Mouse (Mus musculus) lung, postnatal 0 days (tissue): ENCODE results near the gene 1700030J22Rik. TPM values are rescaled to one million over a fixed set of nuclear protein-coding genes. Genes with fewer than 3 reads are reported as not detected.
A peak's percentile ranks its signal among the peaks of the same experiment; 100 is the strongest.

Source experiments
- ATAC-seq: fragments of 200-750 bp; cut with Nextera tagmentation; 2 replicates; pipeline ENCODE4 v1.8.0; 2017; ENCODE audit warnings: moderate library complexity
- DNase-seq: peaks from one replicate; pipeline ENCODE4 v3.0.0-alpha.2; 2016; ENCODE audit warnings: low spot score
- H3K27ac ChIP-seq: fragments of 300-500 bp; sonication (generic); 2 replicates; pipeline ENCODE4 v1.5.1; 2014; ENCODE audit warnings: antibody characterized with exemption, mild to moderate bottlenecking, low read length, mixed read lengths
- H3K27me3 ChIP-seq: fragments of 300-500 bp; sonication (generic); replicated peaks from 2 replicates; pipeline ENCODE4 v1.6.1; 2014; ENCODE audit warnings: low read length, mixed read lengths; ENCODE audit not compliant: insufficient read depth
- H3K36me3 ChIP-seq: fragments of 300-500 bp; sonication (generic); 2 replicates; pipeline ENCODE4 v1.6.1; 2014; ENCODE audit warnings: low read length, mixed read lengths; ENCODE audit not compliant: insufficient read depth
- H3K4me1 ChIP-seq: fragments of 300-500 bp; sonication (generic); 2 replicates; pipeline ENCODE4 v1.6.1; 2014; ENCODE audit warnings: antibody characterized with exemption, low read depth, low read length, mixed read lengths; ENCODE audit not compliant: insufficient read depth
- H3K4me2 ChIP-seq: fragments of 300-500 bp; sonication (generic); replicated peaks from 2 replicates; pipeline ENCODE4 v1.6.1; 2014; ENCODE audit warnings: low read depth, mild to moderate bottlenecking, low read length, moderate library complexity, mixed read lengths
- H3K4me3 ChIP-seq: fragments of 300-500 bp; sonication (generic); 2 replicates; pipeline ENCODE4 v1.5.1; 2014; ENCODE audit warnings: low read depth, low read length
- H3K9ac ChIP-seq: fragments of 300-500 bp; sonication (generic); replicated peaks from 2 replicates; pipeline ENCODE4 v1.6.1; 2014; ENCODE audit warnings: low read depth, mild to moderate bottlenecking
- H3K9me3 ChIP-seq: fragments of 300-500 bp; sonication (generic); 2 replicates; pipeline ENCODE4 v1.6.1; 2016; ENCODE audit warnings: low read length, mixed read lengths
- CTCF ChIP-seq: IDR thresholded peaks from 2 replicates; pipeline ENCODE4 v1.5.1; 2016; ENCODE audit warnings: antibody characterized with exemption, mild to moderate bottlenecking
- EP300 ChIP-seq: IDR thresholded peaks from 2 replicates; pipeline ENCODE4 v1.6.1; 2016; ENCODE audit warnings: antibody characterized with exemption, mild to moderate bottlenecking, control low read depth
- WGBS: fragments of 180-500 bp; shearing (Covaris S2); extraction: QIAGEN DNeasy Blood & Tissue Kit; methylation state at CpG from one replicate; pipeline ENCODE4 v1.1.7; 2014; 5-methylcytosine and 5-hydroxymethylcytosine counted together
- polyA plus RNA-seq: library from polyadenylated mRNA; unstranded; fragments of >200 nt; fragmentation: Nextera tagmentation; extraction: Ambion mirVana; gene quantifications from 2 replicates; pipeline ENCODE4 v1.2.1, GENCODE M21; 2015

1700030J22Rik gene
- polyA plus RNA-seq, 1 experiment from 2014 or later: 2.6 TPM

- H3K4me3 ChIP-seq: no peak overlapping the region
- no peak for DNase-seq
- no peak overlapping the region for H3K9ac ChIP-seq
- H3K27ac ChIP-seq: no peak overlapping the region
- 81% methylated on average over 6 of the region's 6 CpGs for WGBS
- H3K36me3 ChIP-seq: no peaks in the 10 kb centered on the region
- H3K4me1 ChIP-seq: no peaks in the 10 kb centered on the region
- H3K9me3 ChIP-seq: no peaks in the 10 kb centered on the region
- TF ChIP-seq EP300 (no peak), CTCF (no peak)
- H3K4me2 ChIP-seq: no peak overlapping the region
- no peaks in the 10 kb centered on the region for H3K27me3 ChIP-seq
- no peak for ATAC-seq
Measured at GRCm38 (mm10) chr8:116935506-116935905, 43.3 kb downstream of the 1700030J22Rik start.

GRCm38 (mm10) chr8:116934976-116935375 is 43.8 kb downstream of the 1700030J22Rik start:
- 92% methylated on average over 4 of the region's 4 CpGs for WGBS
- TF ChIP-seq EP300 (no peak), CTCF (no peak)
- Histone ChIP-seq H3K27me3 (no peaks in the 10 kb centered on the region), H3K9me3 (no peaks in the 10 kb centered on the region), H3K4me1 (no peaks in the 10 kb centered on the region), H3K4me2 (no peak overlapping the region), H3K4me3 (no peak overlapping the region), H3K27ac (no peak overlapping the region), H3K9ac (no peak overlapping the region), H3K36me3 (no peaks in the 10 kb centered on the region)
- DNase-seq: no peak
- ATAC-seq: no peak

- H3K36me3 ChIP-seq: no peaks in the 10 kb centered on the region
- H3K27me3 ChIP-seq: no peaks in the 10 kb centered on the region
- no peaks in the 10 kb centered on the region for H3K4me1 ChIP-seq
- H3K4me2 ChIP-seq: no peak overlapping the region
- no peaks in the 10 kb centered on the region for H3K9me3 ChIP-seq
- H3K9ac ChIP-seq: no peak overlapping the region
- H3K27ac ChIP-seq: no peak overlapping the region
- WGBS: 94% methylated on average over 5 of the region's 5 CpGs
- no peak overlapping the region for H3K4me3 ChIP-seq
- ATAC-seq: no peak
- no peak for DNase-seq
- TF ChIP-seq CTCF (peak; percentile 19; the same call in 1 of the 2 replicates), EP300 (no peak)
Measured at GRCm38 (mm10) chr8:116928588-116928987, 50.2 kb downstream of the 1700030J22Rik start.

GRCm38 (mm10) chr8:116927880-116928279 is 50.9 kb downstream of the 1700030J22Rik start:
- no peaks in the 10 kb centered on the region for H3K4me1 ChIP-seq
- DNase-seq: peak; percentile 37
- no peak overlapping the region for H3K4me3 ChIP-seq
- no peaks in the 10 kb centered on the region for H3K36me3 ChIP-seq
- no peaks in the 10 kb centered on the region for H3K9me3 ChIP-seq
- WGBS: 81% methylated on average over 9 of the region's 9 CpGs
- H3K9ac ChIP-seq: no peak overlapping the region
- ATAC-seq: peak; percentile 47
- H3K27ac ChIP-seq: no peak overlapping the region
- H3K4me2 ChIP-seq: no peak overlapping the region
- peak; percentile 81 for TF ChIP-seq CTCF
- no peak for TF ChIP-seq EP300
- H3K27me3 ChIP-seq: no peaks in the 10 kb centered on the region

GRCm38 (mm10) chr8:116923526-116923925 is 55.2 kb downstream of the 1700030J22Rik start:
- Histone ChIP-seq H3K27ac (no peak overlapping the region), H3K9ac (no peak overlapping the region), H3K27me3 (no peaks in the 10 kb centered on the region), H3K9me3 (no peaks in the 10 kb centered on the region), H3K4me2 (no peak overlapping the region), H3K4me3 (no peak overlapping the region), H3K36me3 (no peaks in the 10 kb centered on the region), H3K4me1 (peaks cover 8% of the 10 kb centered on the region; the same call in 1 of the 2 replicates)
- WGBS: 84% methylated on average over 8 of the region's 8 CpGs
- TF ChIP-seq CTCF: no peak
- no peak for TF ChIP-seq EP300
- DNase-seq (no peak), ATAC-seq (no peak)

- Histone ChIP-seq H3K4me3 (peak overlapping the region; percentile 83), H3K4me1 (peaks cover 8% of the 10 kb centered on the region; the same call in 1 of the 2 replicates), H3K9ac (peak overlapping the region; percentile 51), H3K36me3 (no peaks in the 10 kb centered on the region), H3K27me3 (no peaks in the 10 kb centered on the region), H3K9me3 (no peaks in the 10 kb centered on the region), H3K27ac (peak overlapping the region; percentile 80), H3K4me2 (peak overlapping the region; percentile 79)
- DNase-seq (peak; percentile 31), ATAC-seq (no peak)
- no peak for TF ChIP-seq EP300
- TF ChIP-seq CTCF: no peak
- 25% methylated on average over 17 of the region's 17 CpGs for WGBS
Measured at GRCm38 (mm10) chr8:116922060-116922757, 56.5 kb downstream of the 1700030J22Rik start.
